Mouse (Mus musculus): ENCODE measurements around the gene Dtnb. TPM values are rescaled to one million over a fixed set of nuclear protein-coding genes. Genes with fewer than 3 reads are reported as not detected.

The Dtnb gene
- polyA plus RNA-seq, 1 experiment from 2014 or later: 40.9 TPM

GRCm38 (mm10) chr12:3773643-3774042 is 201.5 kb downstream of the Dtnb start:
- H3K4me2 ChIP-seq: no peak overlapping the region
- 94% methylated on average over 3 of the region's 3 CpGs for WGBS

GRCm38 (mm10) chr12:3776015-3776414 is 203.8 kb downstream of the Dtnb start:
- Histone ChIP-seq H3K27me3 (no peaks in the 10 kb centered on the region), H3K9ac (no peak overlapping the region), H3K36me3 (peaks cover 20% of the 10 kb centered on the region), H3K27ac (no peak overlapping the region), H3K4me1 (replicated peaks) (peaks cover 16% of the 10 kb centered on the region), H3K4me3 (no peak overlapping the region), H3K4me2 (no peak overlapping the region), H3K9me3 (no peaks in the 10 kb centered on the region)
- 100% methylated on average over 2 of the region's 2 CpGs for WGBS
- ATAC-seq (ENCODE audit: low FRiP score): no peak

More at GRCm38 (mm10) chr12:3773643-3774042, 201.5 kb downstream of the Dtnb start:
- no peak for ATAC-seq (ENCODE audit: low FRiP score)
- Histone ChIP-seq H3K27ac (no peak overlapping the region), H3K9ac (no peak overlapping the region), H3K36me3 (peaks cover 20% of the 10 kb centered on the region), H3K27me3 (no peaks in the 10 kb centered on the region), H3K9me3 (no peaks in the 10 kb centered on the region), H3K4me1 (replicated peaks) (no peaks in the 10 kb centered on the region), H3K4me3 (no peak overlapping the region)

GRCm38 (mm10) chr12:3777682-3778081 is 205.5 kb downstream of the Dtnb start:
- no peak overlapping the region for H3K9ac ChIP-seq
- no peak for ATAC-seq (ENCODE audit: low FRiP score)
- H3K4me3 ChIP-seq: no peak overlapping the region
- 89% methylated on average over 5 of the region's 5 CpGs for WGBS
- peaks cover 19% of the 10 kb centered on the region for H3K36me3 ChIP-seq
- H3K27ac ChIP-seq: no peak overlapping the region
- no peak overlapping the region for H3K4me2 ChIP-seq
- peaks cover 32% of the 10 kb centered on the region for H3K4me1 ChIP-seq (replicated peaks)
- H3K27me3 ChIP-seq: no peaks in the 10 kb centered on the region
- no peaks in the 10 kb centered on the region for H3K9me3 ChIP-seq

GRCm38 (mm10) chr12:3778286-3778685 is 206.1 kb downstream of the Dtnb start:
- Histone ChIP-seq H3K27me3 (no peaks in the 10 kb centered on the region), H3K4me2 (no peak overlapping the region), H3K9ac (no peak overlapping the region), H3K9me3 (no peaks in the 10 kb centered on the region), H3K4me3 (no peak overlapping the region), H3K27ac (no peak overlapping the region), H3K4me1 (replicated peaks) (peaks cover 39% of the 10 kb centered on the region), H3K36me3 (peaks cover 13% of the 10 kb centered on the region)
- no peak for ATAC-seq (ENCODE audit: low FRiP score)
- 88% methylated on average over 6 of the region's 6 CpGs for WGBS

- Histone ChIP-seq H3K4me3 (no peak overlapping the region), H3K27me3 (no peaks in the 10 kb centered on the region), H3K4me1 (replicated peaks) (peaks cover 52% of the 10 kb centered on the region), H3K27ac (no peak overlapping the region), H3K9ac (no peak overlapping the region), H3K36me3 (no peaks in the 10 kb centered on the region), H3K4me2 (no peak overlapping the region), H3K9me3 (no peaks in the 10 kb centered on the region)
- 77% methylated on average over 2 of the region's 2 CpGs for WGBS
- ATAC-seq (ENCODE audit: low FRiP score): no peak
These were observed 207.5 kb downstream of the Dtnb start for GRCm38 (mm10) chr12:3779639-3780038.

GRCm38 (mm10) chr12:3780405-3780891 is 208.3 kb downstream of the Dtnb start:
- Histone ChIP-seq H3K27ac (peak overlapping the region; percentile 81), H3K36me3 (no peaks in the 10 kb centered on the region), H3K4me2 (no peak overlapping the region), H3K4me1 (replicated peaks) (peaks cover 54% of the 10 kb centered on the region), H3K9ac (0 out of 2 replicates have a peak overlapping the region, but pooled peaks have one; percentile 49), H3K4me3 (no peak overlapping the region), H3K9me3 (no peaks in the 10 kb centered on the region), H3K27me3 (no peaks in the 10 kb centered on the region)
- 8% methylated on average over 8 of the region's 8 CpGs for WGBS
- peak; percentile 60 for ATAC-seq (ENCODE audit: low FRiP score)

- H3K4me2 ChIP-seq: no peak overlapping the region
- no peak overlapping the region; the same call in 1 of the 2 replicates for H3K9ac ChIP-seq
- peak overlapping the region; percentile 81 for H3K27ac ChIP-seq
- peak; percentile 57 for ATAC-seq (ENCODE audit: low FRiP score)
- H3K27me3 ChIP-seq: no peaks in the 10 kb centered on the region
- 34% methylated on average over 7 of the region's 7 CpGs for WGBS
- peaks cover 54% of the 10 kb centered on the region for H3K4me1 ChIP-seq (replicated peaks)
- no peaks in the 10 kb centered on the region for H3K9me3 ChIP-seq
- no peak overlapping the region for H3K4me3 ChIP-seq
- no peaks in the 10 kb centered on the region for H3K36me3 ChIP-seq
These were observed 208.8 kb downstream of the Dtnb start for GRCm38 (mm10) chr12:3780931-3781471.

GRCm38 (mm10) chr12:3781482-3781881 is 209.3 kb downstream of the Dtnb start:
- peaks cover 54% of the 10 kb centered on the region for H3K4me1 ChIP-seq (replicated peaks)
- no peak overlapping the region; the same call in 1 of the 2 replicates for H3K9ac ChIP-seq

GRCm38 (mm10) chr12:3783196-3783825 is 211.1 kb downstream of the Dtnb start:
- 52% methylated on average over 3 of the region's 3 CpGs for WGBS
- ATAC-seq (ENCODE audit: low FRiP score): peak; percentile 32; the same call in 1 of the 2 replicates
- peaks cover 54% of the 10 kb centered on the region for H3K4me1 ChIP-seq (replicated peaks)
- H3K36me3 ChIP-seq: no peaks in the 10 kb centered on the region
- no peak overlapping the region for H3K4me2 ChIP-seq
- no peak overlapping the region for H3K4me3 ChIP-seq
- H3K27ac ChIP-seq: peak overlapping the region; percentile 79
- H3K9me3 ChIP-seq: no peaks in the 10 kb centered on the region
- H3K9ac ChIP-seq: no peak overlapping the region
- H3K27me3 ChIP-seq: no peaks in the 10 kb centered on the region

More at GRCm38 (mm10) chr12:3781482-3781881, 209.3 kb downstream of the Dtnb start:
- Histone ChIP-seq H3K36me3 (no peaks in the 10 kb centered on the region), H3K27me3 (no peaks in the 10 kb centered on the region), H3K4me3 (no peak overlapping the region), H3K9me3 (no peaks in the 10 kb centered on the region), H3K27ac (peak overlapping the region; percentile 81), H3K4me2 (no peak overlapping the region)
- ATAC-seq (ENCODE audit: low FRiP score): peak; percentile 38
- 12% methylated on average over 8 of the region's 8 CpGs for WGBS

- H3K4me3 ChIP-seq: no peak overlapping the region
- 52% methylated on average over 2 of the region's 2 CpGs for WGBS
- no peak for ATAC-seq (ENCODE audit: low FRiP score)
- no peak overlapping the region for H3K9ac ChIP-seq
- no peaks in the 10 kb centered on the region for H3K9me3 ChIP-seq
- no peak overlapping the region for H3K4me2 ChIP-seq
- peaks cover 58% of the 10 kb centered on the region for H3K4me1 ChIP-seq (replicated peaks)
- H3K27me3 ChIP-seq: no peaks in the 10 kb centered on the region
- H3K36me3 ChIP-seq: no peaks in the 10 kb centered on the region
- 0 out of 2 replicates have a peak overlapping the region, but pooled peaks have one; percentile 15 for H3K27ac ChIP-seq
These were observed 212.1 kb downstream of the Dtnb start for GRCm38 (mm10) chr12:3784258-3784657.

GRCm38 (mm10) chr12:3784729-3785128 is 212.5 kb downstream of the Dtnb start:
- WGBS: 85% methylated on average over 4 of the region's 4 CpGs
- H3K4me1 ChIP-seq (replicated peaks): peaks cover 55% of the 10 kb centered on the region

GRCm38 (mm10) chr12:3787041-3787440 is 214.9 kb downstream of the Dtnb start:
- no peak overlapping the region for H3K4me3 ChIP-seq
- no peaks in the 10 kb centered on the region for H3K9me3 ChIP-seq
- no peak overlapping the region for H3K9ac ChIP-seq
- 65% methylated on average over 3 of the region's 3 CpGs for WGBS
- no peak for ATAC-seq (ENCODE audit: low FRiP score)
- H3K4me2 ChIP-seq: no peak overlapping the region
- peaks cover 36% of the 10 kb centered on the region for H3K4me1 ChIP-seq (replicated peaks)
- H3K27ac ChIP-seq: no peak overlapping the region
- no peaks in the 10 kb centered on the region for H3K27me3 ChIP-seq
- H3K36me3 ChIP-seq: no peaks in the 10 kb centered on the region

More at GRCm38 (mm10) chr12:3784729-3785128, 212.5 kb downstream of the Dtnb start:
- no peak for ATAC-seq (ENCODE audit: low FRiP score)
- H3K36me3 ChIP-seq: no peaks in the 10 kb centered on the region
- no peak overlapping the region for H3K9ac ChIP-seq
- H3K27ac ChIP-seq: no peak overlapping the region
- no peak overlapping the region for H3K4me2 ChIP-seq
- H3K27me3 ChIP-seq: no peaks in the 10 kb centered on the region
- no peaks in the 10 kb centered on the region for H3K9me3 ChIP-seq
- H3K4me3 ChIP-seq: no peak overlapping the region

GRCm38 (mm10) chr12:3787541-3787940 is 215.4 kb downstream of the Dtnb start:
- WGBS: 65% methylated on average over 1 of the region's 1 CpGs
- Histone ChIP-seq H3K4me1 (replicated peaks) (peaks cover 34% of the 10 kb centered on the region), H3K36me3 (no peaks in the 10 kb centered on the region), H3K4me3 (no peak overlapping the region), H3K4me2 (no peak overlapping the region), H3K9ac (no peak overlapping the region), H3K9me3 (no peaks in the 10 kb centered on the region), H3K27me3 (no peaks in the 10 kb centered on the region), H3K27ac (no peak overlapping the region)
- no peak for ATAC-seq (ENCODE audit: low FRiP score)
